Mouse (Mus musculus): Measurements from ENCODE around the gene Efhb. TPM values are rescaled to one million over a fixed set of nuclear protein-coding genes. Genes with fewer than 3 reads are reported as not detected.

Gene Efhb
- polyA plus RNA-seq, 1 experiment from 2014 or later, result 0.56 TPM

Other genes starting within 250 kb of the Efhb start
- 106 and 115 TPM in 2 replicates for gene Rab5a, start 15.9 kb upstream of the Efhb start, polyA plus RNA-seq (2015; fragmentation: Nextera tagmentation; extraction: Ambion mirVana)
- 0.44 and 0.46 TPM in 2 replicates for gene Pp2d1, start 76.1 kb upstream of the Efhb start, polyA plus RNA-seq (2015; fragmentation: Nextera tagmentation; extraction: Ambion mirVana)
- 5.5 and 6.0 TPM in 2 replicates for gene Kat2b, start 103.5 kb upstream of the Efhb start, polyA plus RNA-seq (2015; fragmentation: Nextera tagmentation; extraction: Ambion mirVana)
- gene Sgo1, start 226.0 kb upstream of the Efhb start, polyA plus RNA-seq (2015; fragmentation: Nextera tagmentation; extraction: Ambion mirVana), result 4.0 and 12.0 TPM in 2 replicates

Data from neural tube, embryonic 15.5 days (tissue).